Mouse (Mus musculus): ENCODE measurements around the gene St6galnac3.

Gene St6galnac3

GRCm38 (mm10) chr3:153291406-153292045 lies 433.4 kb downstream of the St6galnac3 start:
- DNase-seq (ENCODE audit: low spot score in 2 of 2), result no peak

GRCm38 (mm10) chr3:153289971-153290370 lies 435.0 kb downstream of the St6galnac3 start:
- DNase-seq (ENCODE audit: low spot score in 2 of 2), result no peak

GRCm38 (mm10) chr3:153287564-153287963 lies 437.4 kb downstream of the St6galnac3 start:
- no peak for DNase-seq (ENCODE audit: low spot score in 2 of 2)

GRCm38 (mm10) chr3:153287081-153287480 lies 437.9 kb downstream of the St6galnac3 start:
- DNase-seq (ENCODE audit: low spot score in 2 of 2), result no peak

GRCm38 (mm10) chr3:153282123-153282765 lies 442.7 kb downstream of the St6galnac3 start:
- DNase-seq (ENCODE audit: low spot score in 2 of 2), result no peak

GRCm38 (mm10) chr3:153278249-153278648 lies 446.7 kb downstream of the St6galnac3 start:
- DNase-seq (ENCODE audit: low spot score in 2 of 2), result no peak

- peak; percentile 30 to 71 for DNase-seq (ENCODE audit: low spot score in 2 of 2)
Observed at GRCm38 (mm10) chr3:153277389-153277999, 447.5 kb downstream of the St6galnac3 start.

- no peak for DNase-seq (ENCODE audit: low spot score in 2 of 2)
Observed at GRCm38 (mm10) chr3:153276830-153277388, 448.1 kb downstream of the St6galnac3 start.

- no peak for DNase-seq (ENCODE audit: low spot score in 2 of 2)
Observed at GRCm38 (mm10) chr3:153276101-153276829, 448.7 kb downstream of the St6galnac3 start.

GRCm38 (mm10) chr3:153272241-153272640 lies 452.7 kb downstream of the St6galnac3 start:
- DNase-seq (ENCODE audit: low spot score in 2 of 2), result no peak

GRCm38 (mm10) chr3:153267397-153267796 lies 457.6 kb downstream of the St6galnac3 start:
- no peak for DNase-seq (ENCODE audit: low spot score in 2 of 2)

- no peak for DNase-seq (ENCODE audit: low spot score in 2 of 2)
Observed at GRCm38 (mm10) chr3:153261985-153262384, 463.0 kb downstream of the St6galnac3 start.

- DNase-seq (ENCODE audit: low spot score in 2 of 2), result no peak
Observed at GRCm38 (mm10) chr3:153260225-153260933, 464.6 kb downstream of the St6galnac3 start.

GRCm38 (mm10) chr3:153255910-153256309 lies 469.1 kb downstream of the St6galnac3 start:
- no peak for DNase-seq (ENCODE audit: low spot score in 2 of 2)

- no peak for DNase-seq (ENCODE audit: low spot score in 2 of 2)
Observed at GRCm38 (mm10) chr3:153251653-153252052, 473.3 kb downstream of the St6galnac3 start.

GRCm38 (mm10) chr3:153250598-153251257 lies 474.2 kb downstream of the St6galnac3 start:
- DNase-seq (ENCODE audit: low spot score in 2 of 2), result peak; percentile 46 to 82

GRCm38 (mm10) chr3:153248866-153249265 lies 476.1 kb downstream of the St6galnac3 start:
- no peak for DNase-seq (ENCODE audit: low spot score in 2 of 2)

GRCm38 (mm10) chr3:153248029-153248428 lies 476.9 kb downstream of the St6galnac3 start:
- DNase-seq (ENCODE audit: low spot score in 2 of 2), result no peak

- DNase-seq (ENCODE audit: low spot score in 2 of 2), result no peak
Observed at GRCm38 (mm10) chr3:153242524-153242923, 482.4 kb downstream of the St6galnac3 start.

GRCm38 (mm10) chr3:153241134-153241533 lies 483.8 kb downstream of the St6galnac3 start:
- DNase-seq (ENCODE audit: low spot score in 2 of 2), result no peak

GRCm38 (mm10) chr3:153240366-153240765 lies 484.6 kb downstream of the St6galnac3 start:
- no peak for DNase-seq (ENCODE audit: low spot score in 2 of 2)
